Mouse (Mus musculus) adrenal gland, adult 18-20 months (tissue): ENCODE results near the gene Nop16. TPM values are rescaled to one million over a fixed set of nuclear protein-coding genes. Genes with fewer than 3 reads are reported as not detected.

Experiments used
- DNase-seq, 2 experiments: peaks; one replicate each; pipeline ENCODE4 v3.0.0; 2021 to 2022; ENCODE audit warnings: low spot score in 2 of 2
- total RNA-seq, 2 experiments: library from RNA; stranded (reverse); gene quantifications; 1 replicate in 1 of 2; 2 replicates in 1 of 2; pipeline ENCODE4 v1.2.3; 2021

The Nop16 gene
- total RNA-seq, 2 experiments from 2014 or later, result 59.7 to 69.7 TPM

DNA sequence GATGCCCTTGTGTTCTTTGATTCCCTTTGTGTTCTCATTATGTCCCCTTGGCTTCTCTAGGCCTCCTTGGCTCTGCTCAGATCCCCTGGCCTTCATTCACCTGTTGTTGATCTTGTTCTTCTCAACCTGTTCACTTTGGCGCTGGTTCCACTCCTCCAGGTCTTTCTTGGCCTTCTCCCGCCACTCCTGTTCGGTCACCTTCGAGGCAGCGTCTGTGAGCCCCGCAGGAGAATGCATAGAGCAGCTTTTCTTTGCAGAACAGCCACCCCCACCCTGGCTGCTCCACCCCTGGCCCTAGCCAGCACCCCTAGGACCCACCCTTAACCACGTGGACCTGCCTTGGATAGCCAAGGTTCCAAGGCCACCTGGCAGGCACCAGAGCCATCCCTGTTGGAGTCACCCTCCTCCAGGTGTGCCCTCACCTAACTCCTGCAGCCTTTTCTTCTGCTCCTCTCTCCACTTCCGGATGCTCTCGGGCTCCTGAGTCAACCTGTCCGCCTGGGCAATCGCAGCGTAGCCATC, 8.8 kb upstream of the Nop16 start:
- DNase-seq, result no peak

DNA sequence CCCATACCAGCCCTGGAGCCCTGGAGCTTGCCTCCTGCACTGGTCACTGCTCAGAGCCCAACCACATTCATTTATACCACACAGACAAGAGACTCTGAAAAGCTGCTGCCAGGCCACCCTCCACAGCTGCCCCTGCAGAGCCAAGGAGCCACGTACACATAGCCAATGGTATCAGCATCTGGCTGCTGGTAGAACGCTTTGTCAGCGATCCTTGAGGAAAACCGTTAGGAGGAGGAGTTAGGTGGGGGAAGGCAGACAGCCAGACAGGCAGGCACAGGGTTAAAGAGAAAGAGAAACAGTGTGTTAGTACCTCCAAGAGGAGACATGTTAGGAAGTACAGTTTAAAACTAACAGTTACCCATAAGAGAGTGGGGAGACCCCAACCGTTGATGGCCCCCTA, 7.0 kb upstream of the Nop16 start:
- DNase-seq, result no peak

DNA sequence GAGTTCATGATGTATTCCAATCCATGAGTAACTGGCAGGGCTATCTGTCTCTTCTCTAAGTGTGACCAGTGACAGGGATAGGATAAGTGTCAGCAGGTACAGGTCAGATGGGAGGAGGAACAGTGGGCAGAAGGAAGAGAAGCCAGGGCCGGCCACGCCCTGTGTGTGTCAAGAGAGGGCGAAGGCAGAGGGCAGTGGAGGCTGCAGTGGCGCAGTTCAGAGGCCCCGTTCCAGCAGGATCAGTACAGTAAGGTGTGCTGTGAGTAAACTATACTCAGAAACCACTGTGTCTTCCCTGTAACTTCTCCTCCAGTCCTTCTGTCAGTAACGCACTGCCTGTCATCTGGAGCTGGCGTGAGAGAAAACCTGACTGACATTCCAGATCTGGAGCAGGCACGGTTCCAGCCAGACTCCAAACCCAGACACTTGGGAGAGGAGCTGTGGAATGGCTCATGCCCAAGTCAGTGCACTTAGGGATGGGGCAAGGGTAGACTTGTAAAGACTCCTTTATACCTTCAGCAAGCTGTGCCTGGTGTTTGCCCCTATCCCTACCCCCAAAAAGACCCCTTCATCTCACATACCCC, 6.3 kb upstream of the Nop16 start:
- no peak for DNase-seq

DNA sequence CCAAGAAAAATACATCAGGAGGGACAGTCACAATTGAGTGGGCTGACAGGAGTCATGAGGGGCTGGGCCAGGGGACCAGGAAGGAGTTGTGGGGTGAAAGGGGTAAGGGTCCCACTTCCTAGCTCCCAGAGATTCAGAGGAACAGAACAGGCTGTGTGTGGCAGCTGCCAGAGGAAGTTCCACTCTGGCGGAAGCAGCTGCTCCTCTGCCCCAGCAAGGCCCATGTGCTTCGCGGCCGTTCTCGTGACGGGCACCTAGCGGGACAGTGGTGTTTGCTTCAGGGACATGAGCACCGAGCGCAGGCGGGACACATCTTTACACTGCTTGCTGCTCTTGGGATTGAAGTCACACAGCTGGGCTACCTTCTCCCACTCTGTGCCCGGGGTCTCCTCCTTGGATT, 3.7 kb upstream of the Nop16 start:
- no peak for DNase-seq

DNA sequence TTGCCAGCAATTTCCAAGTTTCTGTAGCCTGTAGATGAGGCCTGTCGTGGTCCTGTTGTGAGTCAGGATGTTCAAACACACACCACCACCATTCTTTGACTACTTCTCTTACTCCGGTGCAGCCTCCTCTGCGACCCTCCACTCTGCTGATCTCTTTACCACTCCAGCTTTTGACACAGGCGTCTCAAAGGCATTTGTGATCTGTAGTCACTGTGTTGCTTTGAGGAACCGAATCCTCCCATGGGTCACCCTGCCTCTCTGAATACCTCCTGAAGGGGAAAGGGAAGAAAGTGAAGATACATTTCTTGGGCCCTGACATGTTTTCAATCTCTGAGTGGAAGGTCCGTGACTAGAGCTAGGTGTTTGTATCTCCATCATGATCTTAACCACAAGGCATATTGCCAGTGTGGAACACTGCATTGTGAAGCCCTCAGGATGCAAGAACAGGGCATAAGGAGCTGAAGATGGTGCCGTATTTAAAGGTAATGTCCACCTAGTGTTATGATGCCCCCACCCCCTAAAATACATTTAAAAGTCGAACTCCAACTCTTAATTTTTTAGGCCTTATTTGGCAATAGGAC, 2.0 kb upstream of the Nop16 start:
- no peak for DNase-seq

DNA sequence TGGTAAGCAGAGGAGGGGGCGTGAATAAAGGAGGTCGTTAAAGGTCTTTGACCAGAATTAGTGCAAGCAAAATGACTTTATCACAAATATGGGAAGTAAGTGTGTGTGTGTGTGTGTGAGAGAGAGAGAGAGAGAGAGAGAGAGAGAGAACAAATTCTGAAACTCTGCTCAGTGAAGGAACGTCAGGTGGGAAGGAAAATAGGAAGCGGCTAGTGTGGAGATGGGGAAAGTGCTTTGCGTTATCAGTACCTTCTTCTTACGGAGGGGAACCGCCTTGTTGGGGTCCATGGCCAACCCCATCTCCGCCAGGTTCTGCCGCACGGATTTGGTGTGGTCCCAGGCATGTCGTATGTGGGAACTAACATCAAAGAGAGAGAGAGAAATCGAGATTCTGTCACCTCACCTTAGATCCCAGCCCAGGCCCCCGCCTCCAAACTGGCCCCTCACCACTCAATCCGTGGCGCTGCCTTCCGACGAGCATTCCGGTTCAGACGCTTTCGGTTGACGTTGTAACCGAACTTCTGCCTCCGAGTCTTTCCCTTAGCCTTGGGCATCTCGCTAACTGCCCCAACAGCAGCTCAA, 385 bp downstream of the Nop16 start:
- no peak for DNase-seq

DNA sequence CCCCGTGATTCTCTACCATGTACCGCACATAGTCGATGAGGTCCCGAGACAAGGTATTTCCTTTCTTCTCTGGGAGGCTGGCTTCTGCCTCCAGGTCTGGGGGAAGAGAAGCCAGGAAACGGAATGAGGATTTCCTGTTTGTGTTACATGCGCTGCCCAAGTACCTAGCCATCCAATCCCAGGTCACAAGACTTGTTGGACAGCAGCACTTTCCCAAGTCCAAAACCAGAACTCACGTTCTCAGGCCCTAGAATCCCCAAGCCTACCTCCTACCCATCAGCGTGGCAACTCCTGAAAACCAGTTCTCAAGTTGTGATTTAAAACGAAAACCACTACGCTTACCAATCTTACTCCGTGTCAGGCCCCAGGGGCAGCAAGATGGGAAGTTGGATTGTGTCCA, 4.1 kb downstream of the Nop16 start:
- no peak for DNase-seq

DNA sequence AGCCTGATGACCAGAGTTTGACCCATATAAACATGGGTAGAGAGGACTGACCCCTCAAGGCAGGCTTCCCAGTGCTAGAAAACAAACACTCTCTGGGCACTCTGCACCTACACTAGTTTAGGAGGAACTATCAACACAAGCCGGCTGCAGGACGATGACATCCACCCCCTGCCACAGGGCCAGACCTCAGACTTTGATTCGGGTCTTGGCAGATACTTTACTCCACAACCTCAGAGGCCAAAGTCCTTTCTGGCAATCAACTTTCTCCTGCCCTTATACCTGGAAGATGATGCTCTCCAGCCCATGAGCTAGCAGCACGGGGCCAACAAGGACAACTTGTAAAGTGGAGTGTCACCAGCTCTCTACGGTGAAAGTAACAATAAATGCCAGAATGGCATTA, 7.0 kb downstream of the Nop16 start:
- DNase-seq, result no peak

DNA sequence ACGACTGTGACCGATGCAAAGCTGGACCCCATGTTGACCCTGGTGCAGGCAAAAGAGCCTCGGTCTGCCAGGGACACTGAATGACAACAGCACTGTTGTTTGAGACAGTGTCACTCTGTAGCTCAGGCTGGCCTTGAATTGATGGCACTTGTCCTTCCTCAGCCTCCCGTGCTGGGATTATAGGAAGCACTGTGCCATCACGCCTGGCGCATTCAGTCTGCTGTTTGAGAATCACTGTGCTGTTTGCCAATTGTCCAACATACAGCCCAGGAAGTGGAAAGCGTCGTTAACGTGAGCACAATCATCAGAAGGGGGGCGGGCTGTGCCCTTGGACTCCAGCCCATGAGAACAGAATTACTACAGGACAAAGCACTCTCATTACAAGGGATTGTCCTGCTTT, 7.8 kb downstream of the Nop16 start:
- no peak for DNase-seq

DNA sequence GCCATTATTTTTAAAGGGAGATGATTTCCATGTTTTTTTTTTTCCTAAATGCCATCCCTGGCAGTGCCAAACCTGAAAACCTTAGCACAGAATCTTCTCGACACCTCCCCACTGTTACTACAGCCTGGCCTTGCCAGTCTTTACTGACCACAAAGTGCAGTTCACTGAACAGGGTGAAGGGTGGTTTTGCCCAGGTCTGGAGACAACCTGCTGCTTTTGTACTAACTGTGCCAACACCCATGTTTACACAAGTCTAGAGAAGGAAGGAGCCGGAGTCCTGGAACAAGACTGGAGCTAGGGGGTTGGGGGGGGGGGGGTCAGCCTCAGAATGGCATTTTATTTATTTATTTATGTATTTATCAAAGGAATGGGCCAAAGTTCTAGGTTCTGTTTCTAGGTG, 8.5 kb downstream of the Nop16 start:
- no peak for DNase-seq

DNA sequence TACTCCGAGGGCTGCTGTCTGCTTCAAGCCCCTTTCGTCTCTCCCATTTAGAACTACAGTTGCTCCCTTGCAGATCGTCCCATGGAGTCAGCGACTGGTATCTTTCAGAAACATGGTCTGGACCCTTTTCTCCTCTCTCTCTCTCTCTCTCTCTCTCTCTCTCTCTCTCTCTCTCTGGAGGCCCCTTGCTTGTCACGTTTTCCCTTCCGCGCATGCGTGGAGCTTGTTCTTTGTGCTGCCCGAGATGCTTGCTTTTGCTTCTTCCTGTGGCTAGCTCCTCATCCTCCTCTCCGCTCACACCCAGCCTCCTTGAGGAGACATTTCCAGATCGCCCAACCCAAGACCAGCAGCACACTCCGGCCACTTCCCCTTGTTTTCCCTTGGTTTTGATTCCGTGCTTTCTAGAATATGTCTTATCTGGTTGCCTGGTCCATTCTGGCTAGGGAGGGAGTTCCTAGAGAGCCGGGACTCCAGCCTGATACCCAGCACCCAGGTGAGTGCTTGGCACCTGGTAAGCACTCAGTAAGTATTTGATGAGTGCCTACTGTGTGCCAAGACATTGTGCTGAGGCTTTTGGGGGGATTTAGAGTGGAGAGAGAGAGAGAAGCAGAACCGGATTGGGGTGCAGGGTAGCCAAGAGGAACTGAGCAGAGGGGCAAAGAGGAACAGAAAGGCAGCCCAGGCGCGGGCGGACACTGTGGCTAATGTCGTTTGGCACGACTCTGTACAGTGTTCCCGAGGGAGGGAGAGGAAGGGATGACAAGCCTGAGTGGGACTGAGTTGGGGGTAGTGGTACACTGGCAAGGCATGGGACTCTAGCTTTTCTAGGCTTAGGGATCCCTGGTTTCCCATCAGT, 12.0 kb downstream of the Nop16 start:
- no peak for DNase-seq

DNA sequence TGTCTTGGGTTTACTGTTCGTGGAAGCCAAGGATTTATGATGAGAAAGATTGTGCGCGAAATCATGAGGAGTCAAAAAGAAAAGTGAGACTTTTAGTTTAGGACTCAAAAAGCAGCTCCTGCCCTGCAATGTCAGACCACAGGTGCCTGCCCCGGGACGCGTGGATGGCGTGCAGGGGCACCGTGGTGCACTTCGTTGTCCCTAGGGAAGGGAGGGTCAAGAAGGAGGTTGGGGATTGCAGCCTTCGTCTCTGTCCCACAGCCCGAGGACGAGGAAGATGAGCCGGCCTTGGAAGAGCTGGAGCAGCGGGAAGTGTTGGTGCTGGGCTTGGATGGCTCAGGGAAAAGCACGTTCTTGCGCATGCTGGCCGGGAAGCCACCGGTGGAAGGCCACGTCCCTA, 14.4 kb downstream of the Nop16 start:
- DNase-seq, result peak in 1 of 2 experiments; percentile 50

DNA sequence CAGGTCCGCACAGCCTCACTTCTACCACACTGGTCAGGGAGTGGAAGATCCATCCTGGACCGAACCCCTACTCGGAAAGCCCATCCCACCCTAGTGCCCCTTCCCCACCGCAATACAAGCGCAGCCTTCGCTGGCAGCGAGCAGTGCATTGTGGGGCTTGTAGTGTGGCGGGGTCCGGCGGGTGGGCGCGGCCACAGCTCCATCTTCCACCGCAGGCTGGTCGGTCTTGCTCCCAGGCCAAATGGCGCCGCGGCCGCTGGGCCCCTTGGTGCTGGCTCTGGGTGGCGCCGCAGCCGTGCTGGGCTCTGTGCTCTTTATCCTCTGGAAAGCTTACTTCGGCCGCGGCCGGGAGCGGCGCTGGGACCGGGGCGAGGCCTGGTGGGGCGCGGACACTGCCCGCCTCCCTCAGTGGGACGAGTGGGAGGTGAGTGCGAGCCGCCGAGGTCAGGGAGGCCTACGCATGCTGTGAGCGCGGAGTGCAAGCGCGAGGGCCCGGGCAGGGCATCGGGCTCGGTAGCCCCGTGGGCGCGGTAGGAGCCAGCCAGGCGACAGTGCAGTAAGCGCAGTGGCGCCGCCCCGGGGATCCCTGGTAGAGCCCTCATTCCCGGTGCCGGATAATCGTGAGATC, 14.9 kb downstream of the Nop16 start, which contains the start of gene Arl10:
Gene Arl10 (plus strand): TSS at position 162 of the 628 bp plus-strand sequence.
- DNase-seq, result peak; percentile 78 to 79

DNA sequence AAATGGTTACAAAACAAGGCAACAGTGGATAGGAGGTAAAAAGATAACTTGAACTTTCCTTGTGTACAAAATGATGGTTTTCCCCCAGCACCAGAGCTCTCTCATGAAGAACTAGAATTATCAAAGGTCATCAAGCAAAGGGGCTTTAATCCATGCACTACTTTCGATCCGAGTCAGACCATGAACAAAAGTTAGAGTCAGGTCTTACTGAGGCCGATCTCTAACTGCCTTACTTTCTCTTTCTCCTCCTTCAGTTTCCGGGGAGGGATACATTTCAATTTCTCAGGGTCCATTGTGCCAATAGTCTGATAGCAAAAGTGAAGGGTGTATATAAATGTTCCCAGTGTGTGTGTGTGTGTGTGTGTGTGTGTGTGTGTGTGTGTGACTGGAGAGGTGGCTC, 17.3 kb downstream of the Nop16 start:
- no peak for DNase-seq

DNA sequence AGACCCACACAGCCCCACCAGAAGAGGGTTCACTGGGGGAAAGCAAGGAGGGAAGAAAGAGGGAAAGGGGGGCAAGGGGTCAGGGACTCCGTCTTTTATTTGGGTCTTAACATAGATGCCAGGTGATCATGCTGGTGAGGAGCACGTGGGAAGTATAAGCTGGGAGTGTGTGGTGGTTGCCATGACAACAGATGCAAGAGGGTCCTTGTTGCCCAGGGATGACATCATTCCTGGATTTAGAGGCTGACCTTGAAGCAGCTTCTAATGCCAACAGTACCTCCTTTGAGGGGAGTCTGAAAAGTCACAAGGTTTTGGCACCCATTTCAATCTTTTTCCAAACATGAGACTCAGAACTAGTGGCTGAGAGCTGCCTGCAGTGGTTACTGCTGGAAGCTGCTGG, 18.3 kb downstream of the Nop16 start:
- no peak for DNase-seq

DNA sequence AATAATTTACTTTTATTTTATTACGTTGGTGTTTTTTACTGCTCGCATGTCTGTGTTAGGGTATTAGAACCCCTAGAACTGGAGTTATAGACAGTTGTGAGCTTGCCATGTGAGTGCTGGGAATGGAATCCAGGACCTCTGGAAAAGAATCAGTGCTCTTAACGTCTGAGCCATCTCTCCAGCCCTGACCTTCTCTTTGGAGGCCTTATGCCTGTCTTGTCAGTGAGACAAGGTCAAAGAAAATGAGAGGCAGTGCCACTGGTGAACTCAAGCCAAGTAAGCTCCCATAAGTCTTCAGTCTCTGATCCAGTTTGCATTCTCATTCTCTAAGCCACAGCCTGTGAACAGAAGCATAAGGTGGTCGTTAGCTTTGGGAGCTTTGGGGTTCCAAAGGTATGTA, 19.2 kb downstream of the Nop16 start:
- DNase-seq, result no peak

DNA sequence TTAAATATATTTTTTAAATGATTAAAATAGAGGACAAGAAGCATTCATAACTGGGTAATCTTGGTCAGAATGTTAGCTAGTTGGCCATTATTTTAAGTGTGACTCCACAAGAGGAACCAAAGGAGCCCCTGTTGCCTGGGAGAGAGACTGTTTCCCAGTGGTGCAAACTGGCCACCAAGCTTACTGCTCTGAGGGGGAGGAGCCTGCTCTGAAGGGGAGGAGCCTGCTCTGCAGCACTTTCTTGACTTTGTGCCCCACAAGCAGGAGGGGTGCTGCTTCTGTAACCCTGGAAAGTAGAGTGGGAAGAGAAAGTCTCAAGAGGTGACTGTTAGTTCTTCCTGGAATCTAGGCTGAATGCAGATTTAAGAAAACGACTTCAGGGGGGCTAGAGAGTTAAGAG, 20.6 kb downstream of the Nop16 start:
- no peak for DNase-seq

DNA sequence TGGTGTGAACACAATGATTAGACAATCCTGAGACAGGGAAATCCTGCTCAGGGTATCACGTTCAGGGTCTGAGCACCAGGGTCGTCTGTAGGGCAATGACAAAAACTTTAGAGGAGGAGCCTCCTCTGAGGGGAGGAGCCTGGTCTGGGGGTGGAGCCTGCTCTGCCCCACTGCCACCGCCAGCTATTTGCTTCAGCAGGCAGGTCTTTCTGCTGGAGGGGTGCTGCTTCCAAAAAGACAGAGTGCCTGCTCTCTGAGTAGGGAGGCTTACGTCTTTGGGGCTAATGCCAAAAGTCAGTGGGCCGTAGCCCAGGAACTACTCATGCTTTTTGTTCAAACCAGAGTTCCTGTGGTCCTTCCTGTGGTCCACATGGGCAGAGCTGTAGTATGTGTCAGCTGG, 21.5 kb downstream of the Nop16 start:
- DNase-seq, result no peak

DNA sequence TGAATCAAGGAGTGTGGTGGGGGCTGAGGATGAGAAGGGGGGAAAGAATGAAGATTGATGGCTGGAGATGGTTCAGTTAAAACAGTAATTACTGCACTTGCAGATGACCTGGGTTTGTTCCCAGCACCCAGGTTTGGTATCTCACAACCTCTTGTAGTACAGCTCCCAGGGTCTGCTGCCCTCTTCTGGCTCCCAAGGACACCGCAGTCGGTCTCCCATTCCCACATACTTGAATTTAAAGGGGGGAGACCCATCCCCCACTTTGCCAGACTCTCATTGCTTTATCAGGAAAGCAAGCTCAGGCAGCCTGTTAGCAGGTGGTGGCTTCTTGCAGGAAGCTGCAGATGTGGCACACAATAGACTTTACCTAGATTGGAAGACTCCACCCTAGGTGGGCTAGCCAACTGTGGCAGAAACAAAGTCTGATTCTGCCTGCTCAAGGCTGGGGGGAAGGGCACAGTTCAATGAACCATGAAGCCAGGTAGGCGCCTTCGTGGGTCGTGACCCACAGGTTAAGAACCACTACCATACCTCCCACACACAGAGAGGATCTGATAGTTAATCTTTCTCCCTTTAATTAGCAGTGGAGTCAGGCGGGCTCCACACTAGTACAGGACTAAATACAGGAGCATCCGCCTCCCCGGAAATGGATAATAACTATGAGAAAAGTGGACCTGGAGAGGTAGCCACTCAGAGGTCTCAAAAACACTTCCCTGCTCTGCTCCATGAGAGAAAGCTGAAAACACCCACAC, 24.1 kb downstream of the Nop16 start:
- DNase-seq, result no peak

DNA sequence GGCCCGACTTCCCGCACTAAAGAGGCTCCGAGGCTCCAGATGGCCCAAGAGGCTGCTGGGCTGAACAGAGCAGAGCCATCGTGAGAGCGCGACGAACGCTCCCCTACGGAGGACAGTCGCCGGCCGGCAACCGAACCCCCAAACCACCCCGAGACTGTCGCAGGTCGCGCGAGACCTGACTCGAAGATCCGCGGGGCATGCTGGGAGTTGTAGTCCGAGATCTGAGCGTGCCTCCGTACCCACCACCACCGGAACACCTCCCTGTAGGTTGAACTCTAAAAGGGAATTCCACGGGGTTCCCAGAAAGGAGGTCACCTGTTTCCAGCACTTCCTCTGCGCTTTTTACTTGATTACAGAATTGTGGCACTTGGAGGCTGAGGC, 24.7 kb downstream of the Nop16 start, which contains the start of gene 4833439L19Rik:
Gene 4833439L19Rik (minus strand): TSS at position 235 of the 381 bp plus-strand sequence.
- peak; percentile 91 to 96 for DNase-seq
